Mouse (Mus musculus): Measurements from ENCODE around the gene Abcc4.
A peak's percentile ranks its signal among the peaks of the same experiment; 100 is the strongest.
"Not testable (repeated sequence)": the region's sequence is repeated elsewhere in the genome, so short reads cannot be mapped to it uniquely, and the experiment has no call there.

The Abcc4 gene

GRCm38 (mm10) chr14:118581673-118582072 lies 124.3 kb downstream of the Abcc4 start:
- no peak for DNase-seq (ENCODE audit: low read depth in 2 of 2, low spot score in 2 of 2)

GRCm38 (mm10) chr14:118579013-118579728 lies 126.8 kb downstream of the Abcc4 start:
- no peak for DNase-seq (ENCODE audit: low read depth in 2 of 2, low spot score in 2 of 2)

- peak in 1 of 2 experiments; percentile 6 for DNase-seq (ENCODE audit: low read depth in 2 of 2, low spot score in 2 of 2)
These were observed 128.1 kb downstream of the Abcc4 start for GRCm38 (mm10) chr14:118577895-118578294.

GRCm38 (mm10) chr14:118572688-118573245 lies 133.3 kb downstream of the Abcc4 start:
- DNase-seq (ENCODE audit: low read depth in 2 of 2, low spot score in 2 of 2) = no peak

GRCm38 (mm10) chr14:118569586-118569985 lies 136.4 kb downstream of the Abcc4 start:
- no peak for DNase-seq (ENCODE audit: low read depth in 2 of 2, low spot score in 2 of 2)

GRCm38 (mm10) chr14:118568116-118568673 lies 137.8 kb downstream of the Abcc4 start:
- DNase-seq (ENCODE audit: low read depth in 2 of 2, low spot score in 2 of 2) = no peak

GRCm38 (mm10) chr14:118566809-118567208 lies 139.2 kb downstream of the Abcc4 start:
- no peak for DNase-seq (ENCODE audit: low read depth in 2 of 2, low spot score in 2 of 2)

- DNase-seq (ENCODE audit: low read depth in 2 of 2, low spot score in 2 of 2) = no peak
These were observed 139.8 kb downstream of the Abcc4 start for GRCm38 (mm10) chr14:118566214-118566688.

- DNase-seq (ENCODE audit: low read depth in 2 of 2, low spot score in 2 of 2) = no peak
These were observed 140.3 kb downstream of the Abcc4 start for GRCm38 (mm10) chr14:118565696-118566095.

GRCm38 (mm10) chr14:118563570-118563969 lies 142.4 kb downstream of the Abcc4 start:
- DNase-seq (ENCODE audit: low read depth in 2 of 2, low spot score in 2 of 2) = no peak

GRCm38 (mm10) chr14:118552901-118553475 lies 153.0 kb downstream of the Abcc4 start:
- DNase-seq (ENCODE audit: low read depth in 2 of 2, low spot score in 2 of 2) = no peak

- DNase-seq (ENCODE audit: low read depth in 2 of 2, low spot score in 2 of 2) = no peak
These were observed 153.6 kb downstream of the Abcc4 start for GRCm38 (mm10) chr14:118552390-118552789.

- DNase-seq (ENCODE audit: low read depth in 2 of 2, low spot score in 2 of 2) = no peak
These were observed 154.2 kb downstream of the Abcc4 start for GRCm38 (mm10) chr14:118551725-118552285.

GRCm38 (mm10) chr14:118551061-118551724 lies 154.8 kb downstream of the Abcc4 start:
- no peak for DNase-seq (ENCODE audit: low read depth in 2 of 2, low spot score in 2 of 2)

GRCm38 (mm10) chr14:118544493-118544892 lies 161.5 kb downstream of the Abcc4 start:
- DNase-seq (ENCODE audit: low read depth in 2 of 2, low spot score in 2 of 2) = no peak

- no peak for DNase-seq (ENCODE audit: low read depth in 2 of 2, low spot score in 2 of 2)
These were observed 163.1 kb downstream of the Abcc4 start for GRCm38 (mm10) chr14:118542947-118543346.

GRCm38 (mm10) chr14:118531539-118531938 lies 174.5 kb downstream of the Abcc4 start:
- DNase-seq (ENCODE audit: low read depth in 2 of 2, low spot score in 2 of 2) = no peak

GRCm38 (mm10) chr14:118514280-118515031 lies 191.6 kb downstream of the Abcc4 start:
- DNase-seq (ENCODE audit: low read depth in 2 of 2, low spot score in 2 of 2) = no peak

- not testable (repeated sequence) for DNase-seq (ENCODE audit: low read depth in 2 of 2, low spot score in 2 of 2)
These were observed 194.3 kb downstream of the Abcc4 start for GRCm38 (mm10) chr14:118511715-118512114.

- DNase-seq (ENCODE audit: low read depth in 2 of 2, low spot score in 2 of 2) = no peak
These were observed 195.2 kb downstream of the Abcc4 start for GRCm38 (mm10) chr14:118510793-118511192.

Measured in CD8-positive naive resting alpha-beta T cell, adult 2 months (primary cell).